Mouse (Mus musculus) right cerebral cortex, postnatal 4 days (tissue): ENCODE results near the gene Klhdc7a.
A peak's percentile ranks its signal among the peaks of the same experiment; 100 is the strongest.
"Not testable (repeated sequence)": the region's sequence is repeated elsewhere in the genome, so short reads cannot be mapped to it uniquely, and the experiment has no call there.

Source experiments
- DNase-seq: peaks from one replicate; pipeline ENCODE4 v3.0.0-alpha.2; 2022

Klhdc7a gene

DNA sequence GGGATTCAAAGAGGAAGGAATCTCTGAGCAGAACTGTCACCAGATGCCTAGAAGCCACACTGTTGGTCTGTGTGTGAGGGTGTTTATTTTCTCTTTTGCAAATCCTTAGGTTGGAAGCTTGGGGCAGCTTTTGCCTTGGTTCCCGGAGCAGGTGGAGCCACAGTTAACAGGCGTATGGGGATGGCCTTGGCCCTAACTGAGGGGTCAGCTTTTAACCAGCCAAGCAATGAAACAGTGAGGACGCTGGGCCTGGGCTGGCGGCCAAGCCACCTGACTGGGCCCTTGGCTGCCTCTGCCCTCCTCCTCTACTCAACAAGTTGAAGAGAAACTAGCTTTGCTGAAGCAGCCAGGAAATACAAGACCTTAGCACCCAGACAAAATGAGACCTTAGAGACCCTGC, at the start of gene Klhdc7a:
Gene Klhdc7a, minus strand, starts transcription at position 105 of the 400 bp plus-strand sequence.
- DNase-seq = peak; percentile 55

DNA sequence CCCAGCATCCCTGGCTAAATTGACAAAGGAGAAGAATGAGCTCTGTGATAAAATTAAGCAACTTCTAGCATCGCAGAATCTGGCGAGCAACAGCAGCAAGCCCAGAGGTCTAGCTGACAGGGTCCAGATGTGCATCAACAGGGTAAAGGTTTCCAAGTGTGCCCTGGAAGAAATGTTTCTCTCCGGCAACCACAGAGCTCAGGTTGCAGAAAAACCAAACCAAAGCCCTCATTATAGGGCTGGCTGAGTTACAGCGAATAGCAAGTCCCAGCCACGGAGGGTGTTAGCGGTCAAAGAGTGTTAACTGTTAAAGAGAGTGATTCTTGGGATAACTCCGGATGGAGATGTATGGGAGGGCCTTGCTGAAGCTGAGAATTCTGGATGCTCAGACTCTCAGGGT, 48.1 kb upstream of the Klhdc7a start:
- DNase-seq = no peak

- peak; percentile 47 for DNase-seq
Observed at GRCm38 (mm10) chr4:140010728-140011470, 43.1 kb upstream of the Klhdc7a start.

DNA sequence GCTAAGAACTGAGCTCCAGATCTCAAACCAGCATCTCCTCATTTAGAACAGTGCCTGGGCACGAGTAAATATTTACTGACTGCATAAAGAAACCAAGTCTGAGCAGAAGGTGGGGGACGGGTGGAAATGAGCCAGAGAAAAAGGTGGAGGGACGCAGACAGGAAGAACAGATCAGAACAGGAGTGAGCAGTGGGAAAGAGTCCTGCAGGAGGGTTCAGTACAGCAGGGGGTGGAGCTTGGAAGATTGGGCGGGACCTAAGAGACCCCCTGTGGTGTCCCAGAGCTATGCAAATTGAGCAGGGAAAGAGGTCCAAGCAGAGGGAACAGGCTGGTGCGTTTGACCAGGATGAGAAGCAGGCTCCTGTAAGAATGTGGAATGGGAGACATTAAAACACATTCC, 37.1 kb upstream of the Klhdc7a start:
- DNase-seq = no peak

DNA sequence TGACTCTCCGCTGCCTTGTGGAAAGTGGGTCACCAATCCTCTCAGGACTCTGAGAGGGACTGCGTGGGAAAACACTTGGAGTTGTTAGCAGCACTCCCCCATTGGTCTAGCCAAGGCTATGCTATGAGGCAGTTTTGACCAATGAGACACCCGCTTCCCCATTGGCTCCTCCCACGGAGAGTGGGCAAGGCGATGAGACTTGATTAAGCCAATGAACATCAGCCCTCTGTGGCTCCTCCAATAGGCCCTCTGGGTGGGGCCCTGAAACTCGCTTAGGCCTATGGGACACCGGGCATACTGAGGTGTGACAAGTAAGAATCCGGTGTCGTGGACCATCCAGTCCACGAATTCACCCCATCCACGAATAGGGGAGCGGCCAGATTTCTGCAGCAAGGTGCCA, 36.3 kb upstream of the Klhdc7a start:
- no peak for DNase-seq

DNA sequence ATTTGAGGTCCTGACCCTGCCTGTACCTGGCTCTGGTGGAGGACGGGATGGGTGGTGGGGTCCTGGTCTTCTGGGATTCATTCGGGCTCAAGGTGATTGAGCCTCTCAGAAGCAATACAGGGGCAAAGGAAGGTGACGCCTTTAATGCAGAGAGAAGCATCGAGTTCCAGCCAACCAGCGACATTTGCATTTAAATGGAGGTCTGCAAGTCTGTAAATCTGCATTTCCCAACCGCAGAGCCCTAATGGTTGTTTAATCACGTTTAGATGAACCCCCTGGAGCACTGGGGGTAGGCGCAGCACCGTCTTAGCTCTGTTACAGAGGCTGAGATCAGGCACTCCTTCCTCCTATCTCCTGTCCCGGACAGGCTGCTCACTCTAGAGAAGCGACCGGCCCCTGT, 34.2 kb upstream of the Klhdc7a start:
- no peak for DNase-seq

GRCm38 (mm10) chr4:140000911-140001310, 33.1 kb upstream of the Klhdc7a start:
- DNase-seq = no peak

- DNase-seq = no peak
Observed at GRCm38 (mm10) chr4:139999033-139999432, 31.2 kb upstream of the Klhdc7a start.

- DNase-seq = no peak
Observed at GRCm38 (mm10) chr4:139995659-139996058, 27.8 kb upstream of the Klhdc7a start.

GRCm38 (mm10) chr4:139993111-139993755, 25.4 kb upstream of the Klhdc7a start:
- DNase-seq = no peak

DNA sequence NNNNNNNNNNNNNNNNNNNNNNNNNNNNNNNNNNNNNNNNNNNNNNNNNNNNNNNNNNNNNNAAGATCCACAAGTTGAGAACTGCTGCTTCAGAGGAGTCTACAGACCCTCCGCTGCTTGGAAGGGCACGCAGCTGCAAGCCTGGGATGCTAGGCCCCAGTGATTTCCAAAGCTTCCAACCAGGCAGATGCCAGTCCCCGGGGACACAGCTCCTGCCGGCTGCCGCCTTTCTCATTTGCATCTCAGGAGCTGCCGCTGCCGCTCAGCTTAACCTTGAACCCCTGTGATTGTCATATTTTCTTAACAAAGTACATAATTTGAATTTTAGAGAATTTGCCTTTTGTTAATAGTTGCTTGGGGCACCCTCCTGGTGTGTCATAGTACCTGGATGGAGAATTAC, 19.1 kb upstream of the Klhdc7a start:
- DNase-seq = no peak

GRCm38 (mm10) chr4:139978716-139979115, 10.9 kb upstream of the Klhdc7a start:
- DNase-seq = no peak

DNA sequence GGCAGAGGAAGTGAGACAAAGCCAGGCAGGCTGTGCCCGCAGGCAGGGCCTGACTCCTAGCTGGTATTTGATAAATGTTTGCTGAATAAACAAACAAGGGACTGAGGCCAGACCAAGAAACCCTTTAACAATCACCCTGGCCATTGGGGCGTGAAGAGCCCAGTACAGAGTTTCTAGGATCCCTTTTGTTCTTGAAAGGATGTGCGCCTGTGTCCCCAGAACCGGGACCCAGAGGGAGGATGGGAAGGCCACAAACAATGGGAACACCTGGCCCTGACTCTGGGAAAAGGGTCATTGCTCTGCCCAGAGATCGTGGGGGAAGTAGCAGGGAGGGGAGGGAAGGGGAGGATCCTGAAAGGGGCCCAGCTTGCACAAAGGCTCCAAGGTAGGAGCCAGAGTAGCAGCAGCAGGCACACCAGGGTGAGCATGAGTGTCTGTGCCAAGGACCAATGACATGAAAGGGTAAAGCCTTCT, 9.5 kb upstream of the Klhdc7a start:
- no peak for DNase-seq

GRCm38 (mm10) chr4:139974506-139974905, 6.7 kb upstream of the Klhdc7a start:
- no peak for DNase-seq

GRCm38 (mm10) chr4:139967475-139967891, 343 bp downstream of the Klhdc7a start:
- no peak for DNase-seq

DNA sequence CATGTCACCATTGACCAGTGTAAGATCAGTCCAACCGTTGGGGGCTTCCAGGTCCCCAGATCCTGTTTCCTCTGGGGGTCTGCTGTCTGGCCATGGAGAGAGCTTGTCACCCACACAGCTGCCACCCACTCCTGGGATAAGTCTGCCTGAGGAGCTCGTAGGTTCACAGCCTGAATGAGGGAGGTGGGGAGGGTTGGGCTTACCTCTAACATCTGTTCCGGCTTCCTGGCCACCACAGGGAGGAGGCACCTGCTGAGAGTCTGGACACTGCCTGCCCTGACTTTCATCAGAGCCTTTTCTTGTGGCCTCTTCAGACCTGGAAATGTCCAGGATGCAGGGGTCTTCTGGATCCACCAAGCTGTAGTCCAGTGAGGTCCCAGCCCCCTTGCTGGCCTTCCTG, 845 bp downstream of the Klhdc7a start:
- no peak for DNase-seq

DNA sequence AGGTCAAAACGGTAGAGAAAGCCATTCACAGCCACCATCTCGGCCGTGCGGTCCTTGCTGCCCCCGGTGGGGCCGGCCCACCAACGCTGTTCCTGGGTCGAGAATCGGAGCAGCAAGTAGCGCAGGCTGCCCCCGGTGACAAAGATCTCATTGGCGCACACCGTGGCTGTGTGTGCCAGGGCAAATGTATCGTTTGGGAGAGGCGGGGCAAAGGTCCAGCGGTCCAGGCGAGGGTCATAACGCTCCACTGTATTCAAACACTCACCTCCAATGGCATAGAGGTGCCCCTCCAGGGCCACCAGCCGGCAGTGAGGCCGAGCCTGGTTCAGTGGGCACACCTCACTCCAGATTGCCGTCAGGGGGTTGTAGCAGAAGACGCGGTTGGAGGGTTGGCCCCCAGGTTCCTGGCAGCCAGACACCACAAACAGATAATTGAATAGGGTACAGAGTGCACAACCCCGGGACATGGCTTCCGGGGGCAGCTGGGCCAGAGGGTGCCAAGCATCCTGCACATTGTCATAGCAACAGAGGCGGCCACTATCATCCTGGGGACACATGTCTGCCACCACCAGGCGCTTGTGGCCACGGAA, 2.1 kb downstream of the Klhdc7a start:
- DNase-seq = no peak

DNA sequence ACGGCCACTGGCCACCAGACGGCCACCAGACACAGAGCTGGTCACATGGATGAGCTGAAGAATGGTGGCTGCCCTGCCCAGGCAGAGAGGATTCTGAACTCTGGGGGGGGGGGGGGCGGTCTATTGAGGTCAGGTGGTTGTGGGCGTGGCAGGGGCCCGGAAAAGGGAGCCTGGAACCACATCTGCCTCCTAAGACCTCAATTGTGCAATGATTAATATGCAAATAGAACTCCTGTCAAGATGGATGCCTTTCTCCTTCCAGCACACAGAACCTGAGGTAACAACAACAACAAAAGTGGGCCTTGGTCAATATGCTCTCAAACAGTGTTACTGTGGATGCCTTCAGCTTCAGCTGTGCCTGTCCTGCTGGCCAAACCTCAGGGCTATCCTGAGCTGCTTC, 3.4 kb downstream of the Klhdc7a start:
- DNase-seq = no peak

DNA sequence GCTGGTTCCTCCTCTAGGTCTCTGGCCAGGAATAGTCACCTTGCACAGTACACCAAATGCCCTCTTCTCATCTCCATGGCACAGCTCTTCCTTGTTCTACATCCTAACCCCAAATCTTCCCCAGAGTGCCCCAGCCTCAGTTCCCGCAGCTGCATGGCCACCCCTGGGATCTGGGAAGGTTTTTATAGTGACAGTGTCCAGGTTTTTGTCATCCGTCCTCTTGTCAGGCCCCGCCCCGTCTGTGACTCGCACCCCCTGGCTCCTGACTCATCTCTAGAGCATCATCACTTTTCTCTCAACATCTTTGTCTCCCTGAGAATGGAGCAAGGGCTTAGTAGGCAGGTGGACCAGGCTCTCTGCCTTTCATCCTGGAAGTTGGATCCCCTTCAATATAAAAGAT, 3.9 kb downstream of the Klhdc7a start:
- no peak for DNase-seq

- no peak for DNase-seq
Observed at GRCm38 (mm10) chr4:139963059-139963458, 4.8 kb downstream of the Klhdc7a start.

DNA sequence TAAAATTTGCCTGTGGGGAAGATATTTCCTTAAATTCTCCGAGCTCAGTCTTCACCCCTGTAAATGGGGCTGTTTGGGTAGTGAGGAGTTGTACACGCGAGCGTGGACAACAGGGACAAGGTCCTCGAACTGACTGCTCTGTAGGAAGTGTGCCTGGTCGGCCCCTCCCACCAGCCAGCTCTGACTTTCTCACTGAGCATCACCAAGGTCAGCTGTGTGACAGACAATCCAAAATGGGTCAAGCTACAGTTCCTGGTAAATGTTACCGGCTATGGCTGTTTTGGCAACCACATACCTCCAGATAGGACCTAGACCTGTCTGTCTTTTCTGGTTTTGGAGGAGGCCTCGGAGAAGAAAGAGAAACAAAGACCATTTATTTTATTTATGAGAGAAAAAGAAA, 6.0 kb downstream of the Klhdc7a start:
- no peak for DNase-seq

- not testable (repeated sequence) for DNase-seq
Observed at GRCm38 (mm10) chr4:139961329-139961728, 6.5 kb downstream of the Klhdc7a start.

- no peak for DNase-seq
Observed at GRCm38 (mm10) chr4:139960724-139961315, 7.0 kb downstream of the Klhdc7a start.
